25 mouse cellular contexts compared by ENCODE assay signal in the genomic region with DNA sequence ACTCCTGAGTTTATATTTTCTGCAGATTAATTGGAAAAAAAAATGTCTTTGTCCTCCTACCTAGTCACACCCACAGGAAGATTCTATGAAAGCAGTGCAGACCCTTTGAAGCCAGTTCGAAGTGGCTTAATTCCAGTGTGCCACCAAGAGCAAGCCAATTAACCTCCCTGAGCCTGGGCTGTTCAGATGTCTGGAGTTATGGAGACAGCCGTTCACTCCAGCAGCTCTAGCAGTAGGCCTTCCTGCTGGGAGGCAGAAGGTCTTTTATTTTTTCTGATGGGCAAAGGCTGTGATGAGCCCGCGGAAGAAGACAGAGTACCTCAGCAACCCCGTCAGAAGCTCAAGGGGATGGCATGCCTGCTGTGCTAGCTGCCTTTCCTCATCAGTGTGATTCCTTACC.
DNase-seq lines count a peak whose midpoint lies in the region; ATAC-seq and TF ChIP-seq lines count a peak whose summit lies in the region.
"Had no signal": no experiment of that assay in that cellular context is flagged by ENCODE, and none has a peak within 500 bp of the region (broad histone marks: within the 10 kb centered on the region; RNA-seq: fewer than 3 reads in every experiment).

No protein-coding gene starts in this region.

- ATAC-seq in liver, embryonic 11.5 days (replicated peaks; ENCODE audit: low FRiP score), result no peak
- ATAC-seq: activated CD4-positive, CD25-positive, alpha-beta regulatory T cell, adult 4 months; intestine, postnatal 0 days; lung, postnatal 0 days had no signal

- intact Hi-C loops in left cerebral cortex, postnatal 4 days (cut with DNase I), result no loop called here

- no peak for TF ChIP-seq POLR2A in brain, embryonic 14.5 days (IDR thresholded peaks at IDR 0.05; ENCODE audit: borderline replicate concordance, extremely low read depth, insufficient read depth, insufficient read length, poor library complexity, severe bottlenecking)

- DNase-seq in cerebellum, postnatal 10 days, result peak; percentile 45 to 60
- DNase-seq in cerebellum, adult 11 months, result no peak
- peak; percentile 46 for DNase-seq in left cerebral cortex, postnatal 4 days
- DNase-seq in left cerebral cortex, adult 9 months (ENCODE audit: low spot score in 2 of 2), result no peak
- peak; percentile 57 for DNase-seq in brain, embryonic 14.5 days (ENCODE audit: low read depth)
- no peak for DNase-seq in limb, embryonic 10.5 days (ENCODE audit: low spot score)
- no peak for DNase-seq in liver, embryonic 11.5 days (ENCODE audit: low spot score)
- no peak for DNase-seq in embryo, embryonic 9.5 days (ENCODE audit: extremely low spot score)
- DNase-seq: adrenal gland, adult 2 months; adrenal gland, postnatal 36 days; gastrocnemius, postnatal 14 days; kidney, postnatal 14 days; layer of hippocampus, adult 9-11 months; liver, embryonic 13.5 days; lung, adult 18-20 months; lung, postnatal 4 days; right cerebral cortex, postnatal 14 days; thymus, postnatal 4 days had no signal

- no peak for TF ChIP-seq CTCF in brain, embryonic 14.5 days (IDR thresholded peaks at IDR 0.05; ENCODE audit: borderline replicate concordance, extremely low read depth, insufficient read depth, insufficient read length)

- no peak overlapping the region for H3K9ac ChIP-seq in liver, embryonic 11.5 days (ENCODE audit: low read depth, low read length)
- H3K9ac ChIP-seq: embryonic facial prominence, embryonic 12.5 days; heart, embryonic 15.5 days; liver, embryonic 13.5 days had no signal

- H3K4me1 ChIP-seq in limb, embryonic 10.5 days, result peaks cover 53% of the 10 kb centered on the region
- no peaks in the 10 kb centered on the region for H3K4me1 ChIP-seq in liver, embryonic 11.5 days (replicated peaks; ENCODE audit: control insufficient read depth, insufficient read depth, low read length)
- H3K4me1 ChIP-seq: megakaryocyte, embryonic 14.5 days had no signal

- H3K27me3 ChIP-seq in limb, embryonic 10.5 days (ENCODE audit: low read depth, poor library complexity, severe bottlenecking), result 0 out of 2 replicates have a peak, but pooled peaks cover 13% of the 10 kb centered on the region
- 0 out of 2 replicates have a peak, but pooled peaks cover 2% of the 10 kb centered on the region for H3K27me3 ChIP-seq in liver, embryonic 11.5 days (replicated peaks; ENCODE audit: control insufficient read depth, insufficient read depth, low read length)

- no peak overlapping the region for H3K4me3 ChIP-seq in limb, embryonic 10.5 days
- H3K4me3 ChIP-seq in liver, embryonic 11.5 days (ENCODE audit: low read depth, low read length), result no peak overlapping the region
- H3K4me3 ChIP-seq: embryonic facial prominence, embryonic 12.5 days; heart, embryonic 10.5 days; heart, embryonic 15.5 days; liver, embryonic 13.5 days; megakaryocyte, embryonic 14.5 days had no signal

- 62% methylated on average over 5 of the region's 5 CpGs for WGBS in limb, embryonic 10.5 days
- WGBS in liver, embryonic 11.5 days, result 75% methylated on average over 5 of the region's 5 CpGs

- peak overlapping the region; percentile 11; the same call in 1 of the 2 replicates for H3K27ac ChIP-seq in limb, embryonic 10.5 days
- H3K27ac ChIP-seq in liver, embryonic 11.5 days (ENCODE audit: low read depth, low read length), result no peak overlapping the region
- H3K27ac ChIP-seq: embryonic facial prominence, embryonic 12.5 days; heart, embryonic 15.5 days; liver, embryonic 13.5 days had no signal

- H3K36me3 ChIP-seq in limb, embryonic 10.5 days, result no peaks in the 10 kb centered on the region
- H3K36me3 ChIP-seq in liver, embryonic 11.5 days (ENCODE audit: control insufficient read depth, insufficient read depth, low read length), result no peaks in the 10 kb centered on the region
- H3K36me3 ChIP-seq: embryonic facial prominence, embryonic 12.5 days; heart, embryonic 10.5 days; heart, embryonic 15.5 days; liver, embryonic 13.5 days had no signal

- no peaks in the 10 kb centered on the region for H3K9me3 ChIP-seq in limb, embryonic 10.5 days (replicated peaks)
- H3K9me3 ChIP-seq in liver, embryonic 11.5 days (ENCODE audit: control insufficient read depth, low read length), result no peaks in the 10 kb centered on the region
- H3K9me3 ChIP-seq: embryonic facial prominence, embryonic 12.5 days; heart, embryonic 10.5 days; heart, embryonic 15.5 days; liver, embryonic 13.5 days had no signal

- no peak overlapping the region for H3K4me2 ChIP-seq in liver, embryonic 11.5 days
- H3K4me2 ChIP-seq: embryonic facial prominence, embryonic 12.5 days; heart, embryonic 15.5 days; liver, embryonic 13.5 days had no signal

Comparison
In these comparisons a context has a peak if more than half of its experiments do, and no peak if none do; other contexts are left out.
1. DNase-seq: peak in cerebellum, postnatal 10 days (2 of 2), left cerebral cortex, postnatal 4 days (single experiment) and brain, embryonic 14.5 days (single experiment); none in cerebellum, adult 11 months (single experiment), left cerebral cortex, adult 9 months (0 of 2), limb, embryonic 10.5 days (single experiment), liver, embryonic 11.5 days (single experiment) and embryo, embryonic 9.5 days (single experiment).